Mouse (Mus musculus): Measurements from ENCODE around the gene Pmepa1. TPM values are rescaled to one million over a fixed set of nuclear protein-coding genes. Genes with fewer than 3 reads are reported as not detected.

Pmepa1 gene
- total RNA-seq, 2 experiments from 2014 or later: 30.4 to 31.6 TPM

- peak; percentile 94 to 95 for DNase-seq (ENCODE audit: low spot score in 2 of 2)
Measured at GRCm38 (mm10) chr2:173229578-173230224, 46.6 kb downstream of the Pmepa1 start.

- no peak for DNase-seq (ENCODE audit: low spot score in 2 of 2)
Measured at GRCm38 (mm10) chr2:173228567-173228966, 47.8 kb downstream of the Pmepa1 start.

GRCm38 (mm10) chr2:173226792-173227191 lies 49.5 kb downstream of the Pmepa1 start:
- no peak for DNase-seq (ENCODE audit: low spot score in 2 of 2)

GRCm38 (mm10) chr2:173225906-173226305 lies 50.4 kb downstream of the Pmepa1 start:
- no peak for DNase-seq (ENCODE audit: low spot score in 2 of 2)

- DNase-seq (ENCODE audit: low spot score in 2 of 2): no peak
Measured at GRCm38 (mm10) chr2:173224832-173225231, 51.5 kb downstream of the Pmepa1 start.

GRCm38 (mm10) chr2:173224097-173224496 lies 52.2 kb downstream of the Pmepa1 start:
- no peak for DNase-seq (ENCODE audit: low spot score in 2 of 2)

GRCm38 (mm10) chr2:173223496-173223895 lies 52.8 kb downstream of the Pmepa1 start:
- DNase-seq (ENCODE audit: low spot score in 2 of 2): no peak

- DNase-seq (ENCODE audit: low spot score in 2 of 2): peak in 1 of 2 experiments; percentile 1
Measured at GRCm38 (mm10) chr2:173220754-173221153, 55.6 kb downstream of the Pmepa1 start.

GRCm38 (mm10) chr2:173219256-173219954 lies 56.9 kb downstream of the Pmepa1 start:
- peak in 1 of 2 experiments; percentile 29 for DNase-seq (ENCODE audit: low spot score in 2 of 2)

GRCm38 (mm10) chr2:173218416-173219141 lies 57.8 kb downstream of the Pmepa1 start, which contains the start of gene Zbp1:
Zbp1 (minus strand) TSS chr2:173218923.
- DNase-seq (ENCODE audit: low spot score in 2 of 2): peak in 1 of 2 experiments; percentile 0

GRCm38 (mm10) chr2:173217763-173218258 lies 58.5 kb downstream of the Pmepa1 start:
- DNase-seq (ENCODE audit: low spot score in 2 of 2): no peak

- peak in 1 of 2 experiments; percentile 1 for DNase-seq (ENCODE audit: low spot score in 2 of 2)
Measured at GRCm38 (mm10) chr2:173217246-173217645, 59.1 kb downstream of the Pmepa1 start.

- DNase-seq (ENCODE audit: low spot score in 2 of 2): no peak
Measured at GRCm38 (mm10) chr2:173216840-173217239, 59.5 kb downstream of the Pmepa1 start.

GRCm38 (mm10) chr2:173212227-173212626 lies 64.1 kb downstream of the Pmepa1 start:
- no peak for DNase-seq (ENCODE audit: low spot score in 2 of 2)

- no peak for DNase-seq (ENCODE audit: low spot score in 2 of 2)
Measured at GRCm38 (mm10) chr2:173209091-173209815, 67.1 kb downstream of the Pmepa1 start.

GRCm38 (mm10) chr2:173207051-173207450 lies 69.3 kb downstream of the Pmepa1 start:
- DNase-seq (ENCODE audit: low spot score in 2 of 2): no peak

- no peak for DNase-seq (ENCODE audit: low spot score in 2 of 2)
Measured at GRCm38 (mm10) chr2:173205563-173206099, 70.7 kb downstream of the Pmepa1 start.

- no peak for DNase-seq (ENCODE audit: low spot score in 2 of 2)
Measured at GRCm38 (mm10) chr2:173204671-173205070, 71.7 kb downstream of the Pmepa1 start.

- no peak for DNase-seq (ENCODE audit: low spot score in 2 of 2)
Measured at GRCm38 (mm10) chr2:173203726-173204125, 72.6 kb downstream of the Pmepa1 start.

GRCm38 (mm10) chr2:173202924-173203689 lies 73.2 kb downstream of the Pmepa1 start:
- DNase-seq (ENCODE audit: low spot score in 2 of 2): no peak

Measured in layer of hippocampus, postnatal 10 days (tissue).